Mouse (Mus musculus): ENCODE data around the gene Tbc1d16. TPM values are rescaled to one million over a fixed set of nuclear protein-coding genes. Genes with fewer than 3 reads are reported as not detected.
A peak's percentile ranks its signal among the peaks of the same experiment; 100 is the strongest.
"Not testable (repeated sequence)": the region's sequence is repeated elsewhere in the genome, so short reads cannot be mapped to it uniquely, and the experiment has no call there.

The Tbc1d16 gene
- total RNA-seq (2021): 10 to 100 TPM; 19.1 to 21.8 TPM
- long read RNA-seq, experiment 1, full-length matches to known transcripts: 9 of 25 reads
- long read RNA-seq, experiment 1, partial matches to known transcripts: 1 of 25 reads
- long read RNA-seq, experiment 1, other reads (novel, unspliced or antisense): 15 of 25 reads
- long read RNA-seq, experiment 2, partial matches to known transcripts: 0 of 5 reads
- long read RNA-seq, experiment 2, other reads (novel, unspliced or antisense): 4 of 5 reads

GRCm38 (mm10) chr11:119228091-119228781 lies at the start of gene Tbc1d16, which contains the start of gene Ccdc40:
Tbc1d16 (minus strand) TSS chr11:119228499.
Ccdc40 (plus strand) TSS chr11:119228572.
- DNase-seq: peak; percentile 85

GRCm38 (mm10) chr11:119273186-119273930 lies 45.1 kb upstream of the Tbc1d16 start:
- no peak for DNase-seq

GRCm38 (mm10) chr11:119272492-119272891 lies 44.2 kb upstream of the Tbc1d16 start:
- not testable (repeated sequence) for DNase-seq

DNA sequence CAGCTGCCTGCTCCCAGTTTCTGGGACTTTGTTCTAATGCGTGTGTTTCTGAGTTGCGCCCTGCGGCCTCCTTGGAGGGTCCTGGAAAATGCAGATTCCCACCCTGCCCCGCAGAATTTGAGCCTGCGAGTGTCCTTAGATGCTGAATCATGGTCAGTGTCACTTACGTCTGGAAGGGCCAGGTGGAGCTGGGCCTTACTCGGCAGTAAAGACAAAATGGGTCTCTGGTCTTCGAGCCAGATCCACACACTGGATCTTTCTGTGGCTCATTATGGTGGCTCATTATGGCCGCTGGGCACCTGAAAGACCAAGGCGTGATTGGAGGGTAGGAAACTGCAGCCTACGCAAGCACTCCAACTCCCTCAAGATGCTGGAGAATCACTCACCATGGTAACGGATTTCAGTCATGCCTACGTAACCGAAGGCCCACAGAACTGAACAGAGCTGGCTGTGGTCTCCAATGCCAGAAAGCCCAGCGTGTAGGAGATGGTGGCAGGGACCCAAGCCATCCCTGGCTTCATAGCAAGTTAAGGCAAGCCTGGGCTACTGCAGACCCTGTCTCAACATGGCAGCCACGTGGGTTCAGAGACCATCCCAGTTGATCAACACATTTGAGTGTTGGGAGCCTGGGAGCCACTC lies 40.4 kb upstream of the Tbc1d16 start:
- no peak for DNase-seq

GRCm38 (mm10) chr11:119267768-119268556 lies 39.7 kb upstream of the Tbc1d16 start, which contains the start of gene Gaa:
Gaa (plus strand) TSS chr11:119267887.
- peak; percentile 98 for DNase-seq

DNA sequence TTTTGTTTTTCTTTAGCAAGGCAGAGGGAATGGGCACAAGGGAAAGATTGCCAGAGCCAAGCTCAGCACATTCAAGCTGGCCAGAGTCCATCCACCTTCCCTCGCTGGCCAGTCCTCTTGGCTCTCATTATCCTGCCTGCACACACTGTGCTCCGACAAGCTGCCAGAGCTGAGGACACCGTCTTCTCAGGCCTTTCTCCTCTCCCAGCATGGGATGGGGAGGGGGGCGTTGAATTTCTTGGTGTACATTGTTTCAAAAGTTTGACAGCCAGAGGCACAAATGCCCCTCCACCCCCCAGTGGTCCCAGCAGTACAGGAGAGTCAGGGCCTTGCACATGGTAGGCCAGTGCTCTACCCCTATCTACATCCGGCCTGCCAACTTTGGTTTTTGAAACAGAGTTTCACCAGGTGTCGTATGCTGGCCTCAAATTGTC lies 39.0 kb upstream of the Tbc1d16 start:
- DNase-seq: peak; percentile 62

DNA sequence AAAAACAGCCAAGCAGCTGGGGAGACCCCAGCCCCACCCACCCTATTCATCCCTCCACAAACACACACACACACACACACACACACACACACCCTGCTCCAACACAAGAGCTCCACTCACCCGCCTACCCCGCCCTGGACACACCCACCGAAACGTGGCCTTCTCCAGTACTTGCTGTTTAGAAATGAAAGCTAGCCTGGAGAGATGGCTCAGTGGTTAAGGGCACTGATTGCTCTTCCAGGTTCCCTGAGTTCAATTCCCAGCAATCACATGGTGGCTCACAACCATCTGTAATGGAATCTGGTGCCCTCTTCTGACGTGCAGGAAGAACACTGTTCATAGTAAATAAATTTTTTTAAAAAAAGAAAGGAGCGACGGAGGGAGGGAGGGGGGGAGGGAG lies 37.5 kb upstream of the Tbc1d16 start:
- DNase-seq: no peak

GRCm38 (mm10) chr11:119264413-119264812 lies 36.1 kb upstream of the Tbc1d16 start:
- DNase-seq: no peak

GRCm38 (mm10) chr11:119259977-119260376 lies 31.7 kb upstream of the Tbc1d16 start:
- DNase-seq: no peak

DNA sequence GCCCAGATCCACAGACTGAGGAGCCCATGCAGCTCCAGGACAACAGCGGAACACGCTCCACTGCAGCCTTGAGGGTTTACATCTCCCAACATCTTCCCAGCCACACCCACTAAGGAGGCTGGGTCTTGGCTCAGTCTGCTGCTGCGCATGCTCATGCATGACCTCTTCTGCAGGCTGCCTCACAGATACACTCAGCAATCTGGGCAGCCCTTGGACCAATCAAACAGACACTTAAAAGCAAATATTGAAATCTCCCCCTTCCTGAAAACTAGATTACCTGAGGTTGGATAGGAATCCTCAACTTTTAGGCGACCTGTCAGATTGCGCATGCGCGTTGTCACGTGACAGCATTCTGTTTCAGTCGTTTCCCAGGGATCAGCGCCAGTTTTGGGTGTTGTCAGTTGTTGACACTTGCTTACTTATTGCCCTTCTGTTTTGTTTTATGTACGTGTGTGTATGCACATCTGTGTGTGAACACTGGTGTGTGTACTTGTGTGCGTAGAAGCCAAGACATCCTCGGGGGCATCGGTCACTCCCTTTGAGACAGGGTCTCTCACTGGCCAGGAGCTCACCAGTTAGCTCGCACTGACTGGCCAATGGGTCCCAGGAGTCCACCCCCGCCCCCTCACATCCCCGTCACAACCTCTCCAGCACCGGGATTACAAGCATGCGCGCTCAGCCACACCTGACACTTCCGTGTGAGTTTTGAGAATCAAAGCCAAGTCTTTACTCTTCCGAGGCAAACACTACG lies 30.4 kb upstream of the Tbc1d16 start:
- peak; percentile 75 for DNase-seq

GRCm38 (mm10) chr11:119258216-119258571 lies 29.9 kb upstream of the Tbc1d16 start:
- no peak for DNase-seq

- DNase-seq: peak; percentile 23
Observed at GRCm38 (mm10) chr11:119256557-119256956, 28.3 kb upstream of the Tbc1d16 start.

DNA sequence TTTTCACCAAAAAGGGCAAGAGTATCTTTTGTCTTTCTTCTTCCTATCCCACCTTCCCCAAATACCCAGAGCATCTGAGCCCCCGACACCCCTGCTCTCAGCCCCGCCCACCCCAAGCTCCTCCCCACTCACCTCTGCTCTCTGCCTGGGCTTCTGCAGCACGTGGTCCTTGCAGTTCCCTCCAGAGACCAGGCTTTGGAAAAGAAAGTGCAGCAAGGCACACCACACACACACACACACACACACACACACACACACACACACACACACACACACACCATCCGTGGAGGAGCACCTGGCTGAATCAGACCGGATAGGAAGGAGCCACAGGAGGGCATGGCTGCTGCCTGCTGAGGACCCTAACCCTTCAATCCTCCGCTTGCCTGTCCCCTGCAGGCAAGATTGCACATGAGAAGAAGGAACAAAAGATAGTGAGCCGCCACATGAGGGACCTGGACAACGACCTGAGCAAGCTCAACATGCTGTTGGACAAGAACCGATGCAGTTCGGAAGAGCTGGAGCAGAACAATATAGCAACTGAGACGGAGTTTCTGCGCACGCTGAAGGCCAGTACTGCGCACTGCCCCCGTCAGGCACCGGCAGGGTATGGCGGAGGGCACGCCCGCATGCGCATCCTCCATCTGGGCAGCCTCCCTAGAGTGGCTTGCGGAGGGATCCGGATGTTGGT lies 24.7 kb upstream of the Tbc1d16 start:
- peak; percentile 64 for DNase-seq

GRCm38 (mm10) chr11:119250998-119251397 lies 22.7 kb upstream of the Tbc1d16 start:
- no peak for DNase-seq

DNA sequence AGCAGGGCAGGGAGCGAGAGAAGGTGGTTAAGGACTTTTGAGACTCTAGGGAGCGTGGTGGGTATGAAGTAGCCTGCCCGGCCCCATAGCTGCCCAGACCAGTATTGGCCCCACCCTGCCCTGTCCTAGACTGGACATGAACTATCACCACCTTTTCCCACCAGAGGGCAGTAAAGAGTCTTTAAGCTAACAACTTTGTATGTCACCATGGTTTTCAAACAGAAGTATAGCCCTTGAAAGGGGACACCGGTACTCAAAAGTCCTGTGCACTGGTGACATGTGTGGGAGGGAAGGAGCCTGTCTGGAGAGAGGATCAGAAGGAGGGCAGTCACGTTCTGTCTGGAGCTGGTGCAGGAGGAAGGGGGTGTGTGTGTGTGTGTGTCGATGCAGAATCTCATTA lies 20.7 kb upstream of the Tbc1d16 start:
- DNase-seq: peak; percentile 78

- DNase-seq: not testable (repeated sequence)
Observed at GRCm38 (mm10) chr11:119245543-119245942, 17.2 kb upstream of the Tbc1d16 start.

GRCm38 (mm10) chr11:119239480-119239879 lies 11.2 kb upstream of the Tbc1d16 start:
- DNase-seq: no peak

GRCm38 (mm10) chr11:119238305-119238721 lies 10.0 kb upstream of the Tbc1d16 start:
- DNase-seq: peak; percentile 73

DNA sequence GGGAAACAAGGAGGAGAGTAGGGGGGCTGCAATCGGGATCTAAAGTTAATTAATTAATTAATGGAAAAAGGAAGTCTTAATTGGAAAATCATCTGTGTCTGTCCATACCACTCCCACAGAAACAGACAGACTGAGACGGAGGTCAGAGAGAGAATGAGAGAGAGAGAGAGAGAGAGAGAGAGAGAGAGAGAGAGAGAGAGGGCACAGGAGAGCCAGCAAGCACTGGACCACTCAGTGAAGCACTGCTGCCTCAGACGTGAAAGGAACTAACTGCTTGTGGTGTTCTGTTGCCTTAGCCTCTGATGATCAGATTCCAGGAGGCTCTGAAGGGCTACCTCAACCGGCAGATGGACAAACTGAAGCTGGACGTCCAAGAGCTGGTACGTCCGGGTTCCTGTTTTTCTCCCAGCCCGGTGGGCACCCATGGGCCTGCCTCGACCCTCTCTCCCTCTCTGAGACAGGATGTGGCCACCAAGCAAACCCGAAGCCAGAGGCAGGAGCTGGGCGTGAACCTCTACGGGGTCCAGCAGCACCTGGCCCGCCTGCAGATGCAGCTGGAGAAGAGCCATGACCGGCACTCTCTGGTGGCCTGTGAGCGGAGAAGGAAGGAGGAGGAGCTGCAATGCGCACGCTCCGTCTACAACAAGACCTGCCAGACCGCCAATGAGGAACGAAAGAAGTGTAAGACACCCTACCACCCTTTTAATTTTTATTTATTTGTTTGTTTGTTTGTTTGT lies 9.4 kb upstream of the Tbc1d16 start:
- peak; percentile 43 for DNase-seq

DNA sequence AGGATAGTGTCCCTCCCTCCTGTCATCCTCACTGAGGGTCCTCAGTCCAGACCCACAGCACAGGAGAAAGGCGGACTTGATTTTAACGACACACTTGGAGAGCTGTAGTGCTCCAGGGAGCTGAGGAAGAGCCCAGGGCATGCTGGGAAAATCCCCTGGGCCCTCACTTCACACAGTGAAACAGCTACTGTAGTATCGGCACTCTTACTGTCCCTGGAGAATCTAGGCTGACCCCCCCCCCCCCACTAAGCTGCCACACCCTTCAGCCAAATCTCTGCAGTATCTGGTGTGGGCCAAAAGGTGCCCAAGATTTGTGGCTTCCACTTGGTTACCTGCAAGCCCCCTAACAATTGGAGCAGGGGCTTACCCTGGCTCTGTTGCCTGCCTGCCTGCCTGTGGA lies 8.7 kb upstream of the Tbc1d16 start:
- DNase-seq: no peak
